Mouse (Mus musculus): ENCODE measurements at regions not wholly inside any gene's neighbourhood (a gene's known extent, or its start where the extent isn't known, plus 50 kb on each side); places are given as distances from the start of the nearest gene placed in this dataset.

GRCm38 (mm10) chr1:137751446-137751961 lies 424.0 kb downstream of the Ptprc start:
- peak; percentile 90 for DNase-seq (ENCODE audit: inconsistent ontology term)

DNA sequence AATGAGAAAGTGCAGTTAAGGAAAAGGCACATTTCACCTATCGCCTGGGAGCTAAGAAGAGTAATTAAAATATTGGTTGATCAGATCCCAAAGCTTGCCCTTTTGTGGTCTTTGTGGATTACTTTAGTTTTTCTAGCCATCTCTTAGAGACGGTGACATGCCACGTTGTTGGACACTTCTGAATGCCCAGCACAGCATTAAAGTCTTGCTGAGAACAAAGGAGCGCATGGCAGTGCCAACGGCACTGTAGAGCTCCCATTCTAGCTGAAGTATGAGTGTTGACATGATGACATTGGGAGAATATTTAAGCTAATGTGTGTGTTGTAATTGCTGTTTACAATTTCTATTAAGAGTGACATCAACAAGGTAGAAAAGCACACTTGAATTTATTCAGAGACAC lies 424.6 kb downstream of the Ptprc start:
- DNase-seq (ENCODE audit: inconsistent ontology term) = no peak

DNA sequence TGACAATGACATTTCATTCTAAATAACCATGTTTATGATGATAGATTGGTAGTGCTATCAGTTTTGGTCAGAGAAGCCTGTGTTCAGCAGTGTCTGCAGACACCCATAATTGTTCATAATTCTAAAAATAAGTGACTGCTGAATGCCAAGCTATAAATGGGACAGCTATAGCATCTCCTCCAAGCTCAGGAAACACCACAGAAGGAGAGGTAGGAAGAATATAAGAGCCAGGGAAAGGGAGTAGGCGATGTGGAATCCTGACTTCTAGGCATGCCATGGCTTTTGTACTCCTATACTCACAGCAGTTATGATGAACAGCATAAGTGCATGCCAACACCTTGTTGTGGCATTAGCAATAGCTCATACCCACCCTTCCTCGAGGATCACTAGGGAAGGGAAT lies 429.4 kb downstream of the Ptprc start:
- no peak for DNase-seq (ENCODE audit: inconsistent ontology term)

DNA sequence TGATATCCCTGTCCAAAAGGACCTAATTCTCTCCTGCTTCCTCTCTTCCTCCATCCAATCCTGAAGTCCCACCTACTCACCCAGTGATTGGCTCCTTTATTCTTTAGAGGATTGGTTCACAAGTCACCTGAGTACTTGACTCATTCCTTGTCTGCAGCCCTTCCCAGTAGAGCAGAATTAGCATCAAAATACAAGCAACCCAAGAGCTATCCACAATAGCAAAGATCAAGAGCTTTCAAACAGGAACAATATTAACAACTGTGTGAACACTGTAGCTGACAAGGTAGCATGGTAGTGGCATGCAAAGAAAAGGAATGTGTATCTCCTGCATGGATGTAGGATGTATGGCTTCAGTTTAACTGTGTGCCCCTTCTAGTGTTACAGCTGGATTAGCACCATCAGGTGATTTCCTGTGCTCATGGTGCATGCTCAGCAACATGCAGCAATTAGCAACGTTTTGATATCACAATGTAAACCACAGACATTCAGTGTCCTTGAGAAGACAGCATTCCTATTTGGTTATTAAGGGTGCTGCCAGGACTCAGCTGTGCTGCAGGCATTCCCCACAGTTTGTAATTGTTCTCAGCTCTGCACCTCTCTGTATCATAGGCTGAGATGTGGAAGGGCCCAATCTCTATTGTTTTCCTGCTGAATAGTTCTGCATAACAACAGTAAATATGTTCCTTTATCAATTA lies 437.2 kb downstream of the Ptprc start:
- peak; percentile 77 for DNase-seq (ENCODE audit: inconsistent ontology term)

- DNase-seq (ENCODE audit: inconsistent ontology term) = peak; percentile 65
Observed at GRCm38 (mm10) chr1:137703882-137704281, 471.6 kb downstream of the Ptprc start.

DNA sequence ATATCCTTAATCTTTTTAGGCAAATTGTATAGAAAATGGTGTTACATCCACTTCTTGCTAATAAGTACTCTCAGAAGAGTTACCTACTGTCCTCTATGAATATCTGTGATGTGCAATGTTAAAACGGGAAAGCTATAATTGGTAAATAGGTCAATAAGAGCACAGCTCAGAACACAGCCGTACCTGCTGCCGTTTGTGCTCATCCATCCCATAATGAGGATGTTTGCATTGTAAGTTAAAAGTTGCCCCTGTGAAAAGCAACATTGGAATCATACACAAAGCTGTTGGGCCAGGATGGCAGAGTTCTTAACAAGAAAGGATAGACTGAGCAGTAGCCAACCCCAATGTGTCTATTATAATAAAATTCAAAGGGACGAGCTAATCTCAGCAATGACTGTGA lies 476.6 kb downstream of the Ptprc start:
- DNase-seq (ENCODE audit: inconsistent ontology term) = no peak

- peak; percentile 48 for DNase-seq (ENCODE audit: inconsistent ontology term)
Observed at GRCm38 (mm10) chr1:137697289-137697688, 478.2 kb downstream of the Ptprc start.

- DNase-seq (ENCODE audit: inconsistent ontology term) = no peak
Observed at GRCm38 (mm10) chr1:137696796-137697195, 478.7 kb downstream of the Ptprc start.

GRCm38 (mm10) chr1:137695751-137696150 lies 479.8 kb downstream of the Ptprc start:
- DNase-seq (ENCODE audit: inconsistent ontology term) = no peak

DNA sequence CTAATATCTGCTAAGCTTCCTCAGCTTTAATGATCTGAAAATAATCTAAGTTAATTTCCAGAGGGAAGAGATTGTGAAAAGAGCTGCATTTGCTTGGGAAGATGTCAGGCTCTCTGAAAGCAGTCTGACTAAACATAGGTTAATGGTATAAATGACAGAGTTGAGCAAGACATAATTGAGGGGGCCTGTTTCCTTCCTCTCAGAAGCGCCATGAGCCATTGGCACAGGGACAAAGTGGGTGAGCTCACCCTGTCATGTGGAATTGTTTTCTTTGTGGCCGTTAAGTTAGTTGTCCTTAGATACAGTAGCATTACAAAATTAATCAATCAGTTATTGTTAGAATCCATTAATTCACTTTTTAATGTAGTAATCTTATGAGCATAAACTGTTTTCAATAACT lies 483.0 kb downstream of the Ptprc start:
- peak; percentile 33 for DNase-seq (ENCODE audit: inconsistent ontology term)

GRCm38 (mm10) chr1:137690860-137691595 lies 484.5 kb downstream of the Ptprc start:
- no peak for DNase-seq (ENCODE audit: inconsistent ontology term)

DNA sequence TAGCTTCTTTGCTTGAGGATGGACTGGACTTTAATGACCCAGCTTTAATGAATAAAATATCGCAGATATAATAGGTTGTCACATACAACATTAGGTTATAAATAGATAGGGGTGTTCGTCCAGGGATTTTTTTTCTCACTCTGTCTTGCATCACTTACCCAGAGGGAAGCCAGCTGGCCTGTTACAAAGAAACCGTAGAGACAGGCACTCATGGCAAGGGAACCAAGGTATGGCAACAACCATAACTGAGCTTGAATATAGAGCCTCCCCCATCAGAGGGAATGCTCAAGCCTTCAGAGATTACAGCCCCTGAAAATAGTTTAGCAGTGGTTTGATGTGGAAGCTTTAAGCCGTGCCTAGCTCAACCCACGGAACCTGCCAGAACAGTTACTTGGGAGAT lies 504.9 kb downstream of the Ptprc start:
- DNase-seq (ENCODE audit: inconsistent ontology term) = no peak

DNA sequence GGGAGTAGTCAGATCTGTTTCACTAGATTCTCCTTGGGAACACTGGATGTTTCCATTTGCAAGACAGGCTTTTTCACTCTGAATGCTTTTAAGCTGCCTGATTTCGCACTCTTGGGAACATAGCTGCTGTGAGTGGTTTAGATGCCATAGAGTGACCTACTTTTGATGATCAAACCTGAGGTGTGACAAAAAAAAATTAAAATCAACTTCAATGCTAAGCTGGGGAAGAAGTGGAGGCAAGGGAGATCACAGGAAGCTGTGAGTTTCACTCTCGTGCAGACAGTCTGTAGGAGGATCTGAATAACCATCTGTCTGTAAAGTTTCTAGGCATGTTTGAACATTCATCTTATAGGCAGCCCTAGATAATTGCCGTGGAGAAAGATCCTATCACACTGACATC lies 505.7 kb downstream of the Ptprc start:
- DNase-seq (ENCODE audit: inconsistent ontology term) = no peak

- DNase-seq (ENCODE audit: inconsistent ontology term) = no peak
Observed at GRCm38 (mm10) chr1:137658141-137658540, 517.4 kb downstream of the Ptprc start.

DNA sequence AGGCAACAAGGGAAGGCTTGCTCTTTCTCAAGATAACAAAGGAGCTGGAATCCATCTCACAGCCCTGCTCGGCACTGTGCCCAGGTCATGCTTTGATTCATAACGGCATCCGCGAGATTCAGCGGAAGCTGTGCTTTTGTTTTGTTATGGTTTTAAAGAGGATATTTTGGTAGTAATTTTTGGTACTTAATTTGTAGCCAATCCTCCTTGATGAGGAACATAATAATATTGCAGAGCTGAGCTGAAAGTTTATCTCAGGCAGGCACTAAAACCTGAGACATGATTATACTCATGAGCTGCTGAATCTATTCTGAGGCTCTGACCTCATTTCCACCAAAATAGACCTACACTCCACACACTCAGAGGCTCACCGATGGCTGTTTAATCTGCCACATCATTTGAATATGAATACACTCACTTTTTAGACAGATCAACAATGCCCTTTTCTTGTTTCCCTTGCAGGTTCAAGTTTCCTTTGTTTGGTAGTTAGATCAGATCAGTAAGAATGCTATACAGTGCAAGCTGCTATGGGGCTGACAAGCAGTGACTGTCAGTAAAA lies 518.5 kb downstream of the Ptprc start:
- DNase-seq (ENCODE audit: inconsistent ontology term) = peak; percentile 84

- no peak for DNase-seq (ENCODE audit: inconsistent ontology term)
Observed at GRCm38 (mm10) chr1:137654171-137654570, 521.3 kb downstream of the Ptprc start.

DNA sequence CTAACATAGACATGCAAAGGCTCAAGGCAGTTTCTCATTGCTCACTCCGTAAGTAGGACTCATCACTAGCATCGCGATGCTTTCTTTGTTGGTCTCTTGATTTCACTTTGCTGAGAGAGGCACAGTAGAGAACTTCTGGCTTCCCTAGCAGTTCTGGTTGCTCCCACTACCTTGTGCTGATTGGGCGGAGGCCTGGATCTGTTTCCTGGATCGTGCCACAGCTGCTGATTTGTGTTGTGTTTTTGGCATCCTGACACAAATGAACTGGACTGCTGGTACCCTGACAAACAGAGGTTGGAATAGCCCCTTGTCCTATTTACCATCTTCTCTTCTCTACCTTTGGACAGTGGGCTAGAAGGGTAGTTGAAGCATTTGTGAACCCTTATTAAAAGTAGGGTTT lies 522.0 kb downstream of the Ptprc start:
- DNase-seq (ENCODE audit: inconsistent ontology term) = no peak

DNA sequence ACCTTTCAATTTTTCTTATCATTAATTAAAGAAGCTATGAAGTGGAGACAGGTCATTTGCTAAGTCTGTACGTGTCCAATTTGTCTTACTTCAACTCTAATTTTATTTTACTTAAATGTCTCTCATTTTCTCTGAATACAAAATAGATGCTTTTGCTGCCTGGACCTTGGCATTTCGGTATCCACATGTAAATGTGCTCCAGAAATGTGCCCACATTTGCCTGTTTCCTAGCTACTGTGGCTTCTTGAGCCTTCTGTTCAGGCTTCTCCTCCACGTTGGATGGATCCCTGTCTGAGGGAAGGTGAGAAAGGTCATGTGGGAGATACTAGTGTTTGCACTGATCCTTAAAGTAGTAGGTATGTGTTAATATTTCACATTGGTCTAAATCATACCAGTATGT lies 524.9 kb downstream of the Ptprc start:
- DNase-seq (ENCODE audit: inconsistent ontology term) = no peak

- no peak for DNase-seq (ENCODE audit: inconsistent ontology term)
Observed at GRCm38 (mm10) chr1:137650082-137650481, 525.4 kb downstream of the Ptprc start.

- DNase-seq (ENCODE audit: inconsistent ontology term) = no peak
Observed at GRCm38 (mm10) chr1:137648832-137649231, 526.7 kb downstream of the Ptprc start.

DNA sequence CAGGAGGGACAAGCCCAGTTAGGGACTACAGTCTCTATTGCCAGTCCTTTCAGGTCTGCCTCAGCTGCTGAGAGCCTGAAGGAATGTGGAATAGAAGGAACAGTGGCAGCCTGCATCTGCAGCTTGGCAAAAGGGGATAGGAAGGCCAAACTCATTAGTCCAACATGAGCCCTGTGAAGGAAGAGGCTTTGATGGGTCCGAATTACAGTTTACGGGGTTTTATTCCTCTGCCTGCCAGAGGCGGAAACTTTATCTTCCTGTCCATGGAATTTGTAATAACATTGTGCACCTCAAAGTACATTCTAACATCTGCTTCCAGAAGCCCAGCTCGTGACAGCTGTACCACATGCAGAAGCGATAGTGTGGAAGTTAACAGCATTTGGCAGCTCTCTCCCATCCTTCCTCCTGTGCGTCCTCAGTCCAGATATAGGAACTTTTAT lies 530.9 kb downstream of the Ptprc start:
- DNase-seq (ENCODE audit: inconsistent ontology term) = no peak

GRCm38 (mm10) chr1:137643508-137643907 lies 532.0 kb downstream of the Ptprc start:
- DNase-seq (ENCODE audit: inconsistent ontology term) = no peak

DNA sequence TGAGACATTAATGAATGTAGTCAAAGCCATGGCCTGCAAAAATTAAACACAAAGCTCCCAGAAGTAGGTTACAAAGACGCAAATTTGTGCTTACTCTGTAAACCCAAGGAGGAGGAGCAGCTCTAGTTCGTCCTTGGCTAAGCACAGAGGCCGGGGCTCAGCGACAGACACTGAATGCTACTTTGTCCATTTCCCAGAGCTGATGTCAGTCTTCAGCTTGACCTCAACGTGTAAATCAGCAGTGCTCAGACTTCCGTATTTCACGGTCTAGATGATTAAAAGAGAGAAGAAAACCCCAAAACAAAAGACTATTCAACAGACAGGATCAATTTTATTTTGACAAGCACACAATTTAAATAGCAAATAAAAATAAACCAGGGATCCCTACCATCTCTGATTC lies 534.7 kb downstream of the Ptprc start:
- DNase-seq (ENCODE audit: inconsistent ontology term) = peak; percentile 72

Data from Muller cell, postnatal 12 days (primary cell).